Mouse (Mus musculus) heart, postnatal 0 days (tissue): ENCODE measurements at regions not wholly inside any gene's neighbourhood (a gene's known extent, or its start where the extent isn't known, plus 50 kb on each side); places are given as distances from the start of the nearest gene placed in this dataset.

Experiments used
- CTCF ChIP-seq: IDR thresholded peaks from 2 replicates; pipeline ENCODE4 v1.5.1; 2016; ENCODE audit warnings: antibody characterized with exemption, control low read depth, low read depth
- EP300 ChIP-seq: IDR thresholded peaks from 2 replicates; pipeline ENCODE4 v1.6.1; 2016; ENCODE audit warnings: antibody characterized with exemption, low read depth

GRCm38 (mm10) chr9:117863318-117863717 lies 177.0 kb upstream of the Azi2 start:
- no peak for TF ChIP-seq EP300
- no peak for TF ChIP-seq CTCF
